Mouse (Mus musculus): ENCODE results near the gene Zfand2b. TPM values are rescaled to one million over a fixed set of nuclear protein-coding genes. Genes with fewer than 3 reads are reported as not detected.

The Zfand2b gene
- polyA plus RNA-seq, 1 experiment from 2014 or later: 30.4 TPM

DNA sequence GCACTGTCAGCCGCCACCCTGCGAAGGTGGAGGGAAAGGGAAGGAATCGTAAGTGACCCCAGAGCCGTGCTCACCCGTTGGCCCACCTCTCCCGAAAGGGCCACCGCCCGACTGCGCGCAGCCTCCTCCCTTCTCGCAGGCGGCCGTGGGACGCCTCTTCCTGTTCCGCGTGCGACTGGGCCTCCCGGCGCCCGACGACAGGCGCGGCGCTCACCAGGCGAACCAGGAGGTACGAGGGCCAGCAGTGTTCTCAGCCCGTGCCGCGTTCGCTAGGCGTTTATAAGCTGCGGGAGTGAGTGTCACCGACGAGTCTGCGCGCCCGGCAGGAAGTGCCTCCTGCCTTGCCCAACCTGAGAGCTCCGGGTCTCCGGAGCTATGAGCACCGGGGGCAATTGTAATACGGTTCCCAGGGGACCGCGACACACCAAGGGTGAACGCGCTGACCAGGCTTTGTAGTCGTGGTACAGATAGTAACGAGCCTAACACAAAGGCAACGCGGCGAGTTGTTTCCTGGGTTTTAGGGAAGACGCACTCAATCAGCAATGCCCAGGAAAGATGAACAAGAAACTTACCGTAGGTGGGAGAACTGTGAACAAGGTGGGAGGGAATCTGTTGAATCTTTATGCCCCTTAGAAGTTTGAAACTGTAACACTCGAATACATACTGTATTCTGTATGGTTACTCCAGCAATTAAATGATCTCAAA lies 26.8 kb upstream of the Zfand2b start:
- under 1% methylated on average over 53 of the region's 53 CpGs for WGBS
- H3K4me2 ChIP-seq: peak overlapping the region; percentile 95
- ATAC-seq (ENCODE audit: low FRiP score): peak; percentile 35
- H3K9ac ChIP-seq: peak overlapping the region; percentile 93
- peaks cover 34% of the 10 kb centered on the region for H3K4me1 ChIP-seq
- peak overlapping the region; percentile 98; the same call in 1 of the 2 replicates for H3K27ac ChIP-seq
- peak overlapping the region; percentile 87 for H3K4me3 ChIP-seq (replicated peaks)
- peaks cover 49% of the 10 kb centered on the region for H3K36me3 ChIP-seq (replicated peaks)
- H3K27me3 ChIP-seq: no peaks in the 10 kb centered on the region
- H3K9me3 ChIP-seq: no peaks in the 10 kb centered on the region

DNA sequence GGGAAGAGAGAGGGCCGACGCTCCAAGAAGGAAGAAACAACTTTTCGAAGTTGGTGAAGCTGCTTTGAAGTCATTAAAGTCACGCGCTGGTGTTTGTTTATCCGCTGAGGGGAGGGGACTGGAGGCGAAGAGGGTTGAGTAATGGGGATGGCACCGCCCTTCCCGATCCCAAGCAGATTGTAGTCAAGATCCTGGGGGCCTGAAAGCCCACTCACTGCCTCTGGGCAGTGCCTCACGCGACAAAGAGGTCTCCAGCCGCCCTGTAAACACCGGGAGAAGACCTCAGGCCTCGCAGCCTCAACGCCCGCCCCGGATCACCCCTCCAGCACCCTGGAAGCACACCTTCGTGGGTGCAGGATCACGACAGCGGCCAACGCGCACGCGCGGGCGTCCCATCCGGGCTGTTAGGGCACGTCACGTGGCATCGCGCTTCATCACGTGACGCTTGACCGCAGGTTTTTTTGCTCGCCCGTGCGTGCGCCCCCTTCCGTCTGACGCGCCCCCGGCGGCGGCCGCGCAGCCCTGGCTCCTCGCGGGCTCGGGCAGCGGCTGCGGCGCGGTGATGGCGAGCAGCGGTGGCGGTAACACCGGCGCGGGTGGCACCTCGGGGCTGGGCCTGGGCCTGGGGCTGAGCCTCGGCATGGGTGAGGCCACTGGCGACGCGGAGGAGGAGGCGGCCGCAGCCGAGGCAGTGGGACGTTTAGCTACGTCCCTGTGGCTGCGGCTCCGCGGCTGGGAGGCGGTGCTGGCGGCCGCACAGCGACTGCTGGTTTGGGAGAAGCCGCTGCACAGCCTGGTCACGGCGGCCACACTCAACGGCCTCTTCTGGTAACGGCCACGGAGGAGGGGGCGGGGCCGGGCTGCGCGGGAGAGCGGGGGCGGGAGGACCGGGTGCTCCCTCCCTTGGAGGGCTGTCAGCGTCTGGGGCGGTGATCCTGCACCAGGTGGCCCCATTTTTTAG lies 25.9 kb upstream of the Zfand2b start, which contains the start of the genes Cnppd1 and Retreg2:
Gene Cnppd1, minus strand, starts transcription at position 411 of the 961 bp plus-strand sequence.
Gene Retreg2, plus strand, starts transcription at position 478 of the 961 bp plus-strand sequence.
- no peaks in the 10 kb centered on the region for H3K9me3 ChIP-seq
- under 1% methylated on average over 90 of the region's 91 CpGs for WGBS
- peak; percentile 94 for ATAC-seq (ENCODE audit: low FRiP score)
- no peaks in the 10 kb centered on the region for H3K27me3 ChIP-seq
- peaks cover 49% of the 10 kb centered on the region for H3K36me3 ChIP-seq (replicated peaks)
- peaks cover 34% of the 10 kb centered on the region for H3K4me1 ChIP-seq
- H3K4me3 ChIP-seq (replicated peaks): peak within 1 kb of the TSS; percentile 87
- peak within 1 kb of the TSS; percentile 93 for H3K9ac ChIP-seq
- H3K4me2 ChIP-seq: peak within 1 kb of the TSS; percentile 95
- peak within 1 kb of the TSS; percentile 98 for H3K27ac ChIP-seq

DNA sequence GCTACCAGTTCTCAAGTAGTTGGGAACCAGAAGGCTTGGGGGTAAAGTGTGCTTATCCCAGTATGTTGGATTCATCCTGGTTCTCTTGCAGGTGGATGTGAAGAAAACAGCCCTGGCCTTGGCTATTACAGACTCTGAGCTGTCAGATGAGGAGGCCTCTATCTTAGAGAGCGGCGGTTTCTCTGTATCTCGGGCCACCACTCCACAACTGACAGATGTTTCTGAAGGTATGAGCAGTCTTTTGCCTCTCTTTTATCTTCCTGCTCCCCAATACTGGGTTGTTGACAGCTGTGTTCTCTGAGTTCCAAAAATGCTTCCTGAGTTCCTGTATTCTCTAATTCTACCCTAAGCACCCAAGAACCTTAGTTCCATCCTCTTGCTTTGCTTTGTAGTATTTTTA lies 22.9 kb upstream of the Zfand2b start:
- no peak for ATAC-seq (ENCODE audit: low FRiP score)
- Histone ChIP-seq H3K4me2 (no peak overlapping the region), H3K4me3 (replicated peaks) (no peak overlapping the region), H3K4me1 (peaks cover 25% of the 10 kb centered on the region), H3K36me3 (replicated peaks) (peaks cover 49% of the 10 kb centered on the region), H3K9ac (no peak overlapping the region), H3K27ac (no peak overlapping the region), H3K9me3 (no peaks in the 10 kb centered on the region), H3K27me3 (no peaks in the 10 kb centered on the region)
- WGBS: 98% methylated on average over 3 of the region's 3 CpGs

DNA sequence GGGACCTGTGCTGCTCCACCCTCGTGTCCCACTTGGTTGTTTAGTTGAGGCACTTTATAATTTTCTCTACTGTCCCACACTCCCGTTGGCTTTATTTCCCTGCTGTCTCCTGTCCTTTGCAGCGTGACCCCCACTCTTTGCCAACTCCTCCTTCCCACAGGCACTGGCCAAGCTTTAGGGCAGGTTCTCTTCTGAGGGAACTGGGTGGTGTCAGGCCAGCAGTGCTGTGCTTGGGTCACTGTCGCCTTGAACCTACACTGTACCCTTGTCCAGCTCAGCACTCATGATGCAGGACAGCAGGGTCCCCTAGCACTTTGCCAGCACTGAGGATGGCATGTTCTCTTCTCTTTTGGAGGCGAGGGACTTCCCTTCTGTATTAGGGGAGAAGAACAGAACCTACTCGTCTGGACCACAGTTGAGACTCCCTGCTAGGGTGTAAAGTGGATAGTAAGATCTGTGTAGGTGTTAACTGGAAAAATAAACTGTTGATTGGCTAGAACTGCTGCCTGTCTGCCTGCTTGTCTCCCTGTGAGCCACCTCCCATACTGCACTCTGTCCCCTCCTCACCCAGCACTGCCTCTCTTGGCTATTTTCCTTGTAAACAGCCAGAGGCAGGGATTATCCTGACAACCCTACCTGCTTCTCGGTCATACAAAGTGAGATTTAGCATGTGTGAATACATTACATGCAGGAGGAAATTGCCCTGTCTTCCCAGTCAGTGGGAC lies 20.9 kb upstream of the Zfand2b start:
- H3K27me3 ChIP-seq: no peaks in the 10 kb centered on the region
- H3K4me2 ChIP-seq: no peak overlapping the region
- peaks cover 49% of the 10 kb centered on the region for H3K36me3 ChIP-seq (replicated peaks)
- H3K9me3 ChIP-seq: no peaks in the 10 kb centered on the region
- no peak overlapping the region for H3K9ac ChIP-seq
- no peak for ATAC-seq (ENCODE audit: low FRiP score)
- H3K27ac ChIP-seq: no peak overlapping the region
- 84% methylated on average over 7 of the region's 7 CpGs for WGBS
- H3K4me3 ChIP-seq (replicated peaks): no peak overlapping the region
- peaks cover 17% of the 10 kb centered on the region for H3K4me1 ChIP-seq

DNA sequence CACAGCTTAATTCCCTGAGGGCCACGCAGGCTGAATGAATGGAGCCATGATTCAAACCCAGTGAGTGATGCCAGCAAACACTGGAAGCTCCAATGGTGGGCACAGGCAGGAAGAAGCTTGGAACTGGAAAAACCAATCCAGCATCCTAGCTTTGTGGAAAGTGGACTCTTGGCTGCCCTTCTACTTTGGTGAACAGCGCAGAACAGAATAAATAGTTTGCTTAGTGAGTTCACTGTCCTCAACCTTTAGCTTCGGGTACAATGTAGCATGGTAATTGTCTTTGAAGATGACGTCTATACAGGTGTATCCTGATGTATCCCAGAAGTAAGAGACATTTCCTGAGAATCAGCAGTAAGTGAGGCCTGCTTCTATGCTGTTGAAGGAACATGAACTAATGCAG lies 19.7 kb upstream of the Zfand2b start:
- Histone ChIP-seq H3K36me3 (replicated peaks) (peaks cover 49% of the 10 kb centered on the region), H3K4me3 (replicated peaks) (no peak overlapping the region), H3K4me2 (no peak overlapping the region), H3K9me3 (no peaks in the 10 kb centered on the region), H3K9ac (no peak overlapping the region), H3K27me3 (no peaks in the 10 kb centered on the region), H3K27ac (no peak overlapping the region), H3K4me1 (peaks cover 12% of the 10 kb centered on the region)
- 93% methylated on average over 4 of the region's 4 CpGs for WGBS
- no peak for ATAC-seq (ENCODE audit: low FRiP score)

DNA sequence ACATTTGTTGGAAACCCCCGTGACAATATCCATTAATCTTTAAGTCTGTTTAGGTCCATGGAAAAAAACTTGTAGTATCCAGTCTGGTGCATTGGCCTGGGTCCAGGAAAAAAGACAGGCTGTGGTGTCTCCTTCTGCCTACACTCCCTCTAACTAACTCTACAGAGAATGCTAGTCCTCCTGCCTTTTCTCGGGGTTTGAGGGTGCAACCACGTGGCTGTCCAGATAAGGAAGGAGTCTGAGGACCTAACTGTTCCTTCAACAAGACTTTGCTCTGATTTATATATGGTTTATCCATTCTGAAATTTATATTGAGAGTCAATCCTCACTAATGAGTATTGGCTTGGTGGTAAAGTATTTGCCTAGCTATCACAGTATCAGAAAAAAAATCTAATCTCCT lies 12.6 kb upstream of the Zfand2b start:
- WGBS: 75% methylated on average over 3 of the region's 3 CpGs
- ATAC-seq (ENCODE audit: low FRiP score): no peak
- Histone ChIP-seq H3K36me3 (replicated peaks) (no peaks in the 10 kb centered on the region), H3K27me3 (no peaks in the 10 kb centered on the region), H3K9ac (no peak overlapping the region), H3K4me2 (no peak overlapping the region), H3K27ac (no peak overlapping the region), H3K9me3 (no peaks in the 10 kb centered on the region), H3K4me1 (no peaks in the 10 kb centered on the region), H3K4me3 (replicated peaks) (no peak overlapping the region)

DNA sequence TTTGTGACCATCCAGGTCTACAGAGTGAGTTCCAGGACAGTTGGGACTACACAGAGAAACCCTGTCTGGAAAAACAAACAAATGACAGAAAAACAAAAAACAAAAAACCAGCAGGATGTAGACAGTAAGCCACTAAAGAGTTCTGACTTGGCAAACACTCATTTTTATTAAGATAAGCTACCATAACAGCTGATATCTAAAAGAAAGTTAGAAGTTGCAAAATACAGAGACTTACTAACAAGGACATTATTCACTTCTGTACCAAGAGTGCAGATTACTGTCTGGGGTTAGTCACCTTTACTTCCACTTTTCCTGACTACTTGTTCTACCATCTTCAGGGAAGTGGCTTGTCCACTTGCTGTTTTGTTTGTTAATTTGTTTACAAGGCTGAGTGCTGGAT lies 9.5 kb upstream of the Zfand2b start:
- Histone ChIP-seq H3K9ac (no peak overlapping the region), H3K36me3 (replicated peaks) (no peaks in the 10 kb centered on the region), H3K27me3 (no peaks in the 10 kb centered on the region), H3K9me3 (no peaks in the 10 kb centered on the region), H3K4me2 (no peak overlapping the region), H3K4me1 (no peaks in the 10 kb centered on the region), H3K4me3 (replicated peaks) (no peak overlapping the region), H3K27ac (no peak overlapping the region)
- no peak for ATAC-seq (ENCODE audit: low FRiP score)

DNA sequence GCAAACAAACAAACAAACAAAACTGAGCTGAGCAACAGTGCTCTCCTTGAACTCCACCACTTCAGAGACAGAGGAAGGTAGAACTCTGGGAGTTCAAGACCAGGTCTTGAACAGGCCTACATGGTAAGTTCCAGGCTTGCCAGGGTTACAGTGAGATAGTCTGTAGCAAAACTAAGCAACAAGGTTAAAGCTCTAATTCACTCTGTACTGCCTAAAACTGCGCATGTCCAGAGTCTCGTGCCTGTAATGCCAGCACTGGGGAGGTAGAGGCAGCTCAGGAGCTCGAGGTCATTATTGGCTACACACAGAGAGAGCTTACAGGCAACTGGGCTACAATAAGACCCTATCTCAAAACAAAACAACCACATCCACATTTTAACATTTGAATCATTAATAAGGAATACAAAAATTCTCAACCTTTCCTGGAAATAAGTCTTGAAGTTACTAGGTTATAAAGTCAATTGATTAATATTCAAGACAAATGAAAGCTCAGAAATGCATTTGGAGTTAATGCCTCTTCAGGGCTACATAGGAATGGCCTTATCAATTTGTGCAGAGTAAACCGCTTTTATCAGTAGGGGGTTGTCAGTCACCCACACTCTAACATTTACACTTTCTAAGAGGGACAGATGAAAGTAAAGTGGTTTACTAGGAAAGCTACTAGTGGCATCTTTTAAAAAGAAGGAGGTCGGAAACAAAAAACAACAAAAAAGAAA lies 8.7 kb upstream of the Zfand2b start:
- Histone ChIP-seq H3K4me3 (replicated peaks) (no peak overlapping the region), H3K9me3 (no peaks in the 10 kb centered on the region), H3K36me3 (replicated peaks) (no peaks in the 10 kb centered on the region), H3K4me2 (no peak overlapping the region), H3K9ac (no peak overlapping the region), H3K4me1 (no peaks in the 10 kb centered on the region), H3K27me3 (no peaks in the 10 kb centered on the region), H3K27ac (no peak overlapping the region)
- WGBS: 64% methylated on average over 5 of the region's 5 CpGs
- no peak for ATAC-seq (ENCODE audit: low FRiP score)

DNA sequence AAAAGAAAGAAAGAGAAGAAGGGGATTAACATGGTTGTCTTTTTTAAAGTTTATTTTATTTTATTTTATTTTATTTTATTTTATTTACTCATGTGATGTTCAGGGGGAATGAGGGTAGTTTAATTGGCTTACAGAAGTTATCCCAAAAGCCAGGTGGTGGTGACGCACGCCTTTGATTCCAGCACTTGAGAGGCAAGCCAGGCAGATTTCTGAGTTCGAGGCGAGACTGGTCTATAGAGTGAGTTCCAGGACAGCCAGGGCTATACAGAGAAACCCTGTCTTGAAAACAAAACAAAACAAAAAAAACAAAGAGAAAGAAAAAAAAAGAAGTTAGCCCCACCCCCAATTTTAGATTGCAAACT lies 8.2 kb upstream of the Zfand2b start:
- H3K27ac ChIP-seq: no peak overlapping the region
- H3K36me3 ChIP-seq (replicated peaks): no peaks in the 10 kb centered on the region
- no peaks in the 10 kb centered on the region for H3K27me3 ChIP-seq
- no peak for ATAC-seq (ENCODE audit: low FRiP score)
- H3K9me3 ChIP-seq: no peaks in the 10 kb centered on the region
- WGBS: 82% methylated on average over 4 of the region's 4 CpGs
- no peak overlapping the region for H3K9ac ChIP-seq
- no peak overlapping the region for H3K4me2 ChIP-seq
- no peak overlapping the region for H3K4me3 ChIP-seq (replicated peaks)
- no peaks in the 10 kb centered on the region for H3K4me1 ChIP-seq

DNA sequence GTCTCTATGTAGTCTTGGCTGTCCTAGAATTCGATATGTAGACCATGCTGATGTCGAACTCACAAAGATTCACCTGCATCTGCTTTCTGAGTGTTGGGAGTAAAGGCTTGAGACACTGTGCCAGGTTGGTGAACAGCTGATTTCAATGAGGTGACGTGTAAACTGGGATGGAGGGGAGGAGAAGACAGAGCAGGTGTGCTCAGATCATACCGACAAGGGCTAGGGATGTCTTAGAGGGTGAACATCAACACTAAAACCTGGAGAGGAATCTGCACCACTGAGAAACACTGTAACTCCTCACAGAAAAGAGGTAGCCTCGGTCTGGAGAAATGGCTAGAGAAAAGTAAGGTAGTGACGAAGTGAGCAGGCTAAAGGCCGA lies 364 bp upstream of the Zfand2b start:
- Histone ChIP-seq H3K36me3 (replicated peaks) (peaks cover 25% of the 10 kb centered on the region), H3K4me1 (peaks cover 14% of the 10 kb centered on the region), H3K4me2 (peak overlapping the region; percentile 56), H3K9ac (peak overlapping the region; percentile 55; the same call in 1 of the 2 replicates), H3K9me3 (no peaks in the 10 kb centered on the region), H3K27me3 (no peaks in the 10 kb centered on the region), H3K27ac (0 out of 2 replicates have a peak overlapping the region, but pooled peaks have one; percentile 87), H3K4me3 (replicated peaks) (peak overlapping the region; percentile 61)
- peak; percentile 36; the same call in 1 of the 2 replicates for ATAC-seq (ENCODE audit: low FRiP score)
- 11% methylated on average over 7 of the region's 7 CpGs for WGBS

DNA sequence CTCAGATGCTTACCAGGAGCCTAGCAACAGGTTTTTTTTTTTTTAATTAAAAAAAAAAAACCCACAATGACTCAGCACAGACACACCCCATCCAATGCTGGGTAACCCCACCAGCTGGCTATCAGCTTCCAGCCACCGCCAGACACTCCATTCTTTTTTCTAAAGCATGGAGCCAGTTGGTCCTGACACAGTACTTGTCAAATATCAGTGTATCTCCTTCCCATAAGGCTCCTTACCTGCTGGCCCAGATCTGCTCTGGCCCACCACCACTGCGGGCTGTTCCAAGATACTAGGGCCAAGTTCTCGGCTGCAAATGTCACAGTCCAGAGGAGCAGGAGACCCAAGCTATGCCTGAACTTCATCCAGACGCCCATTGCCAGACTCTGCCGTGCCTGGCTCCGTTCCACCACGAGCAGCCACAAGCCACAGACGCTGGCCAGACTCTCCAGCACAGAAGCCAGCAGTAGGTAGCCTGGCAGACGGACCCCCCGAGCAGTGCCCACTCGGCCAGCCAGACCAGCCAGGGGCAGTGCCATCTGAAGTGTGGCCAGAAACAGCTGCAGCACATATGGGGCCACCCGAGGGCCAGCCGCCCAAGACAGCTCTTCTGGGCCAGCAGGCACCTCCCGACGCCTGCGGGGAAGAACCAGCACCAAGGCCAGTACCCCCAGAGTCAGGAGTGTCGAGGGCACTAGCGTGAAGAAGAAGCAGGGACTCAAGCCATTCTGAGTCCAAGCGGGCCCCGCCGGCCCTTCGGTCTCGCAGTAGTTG lies 11.1 kb downstream of the Zfand2b start:
- ATAC-seq (ENCODE audit: low FRiP score): peak; percentile 57
- 12% methylated on average over 23 of the region's 23 CpGs for WGBS

More for the DNA sequence above, 11.1 kb downstream of the Zfand2b start:
- Histone ChIP-seq H3K4me2 (peak overlapping the region; percentile 99), H3K9ac (peak overlapping the region; percentile 74), H3K4me1 (peaks cover 23% of the 10 kb centered on the region), H3K4me3 (replicated peaks) (peak overlapping the region; percentile 60), H3K27me3 (no peaks in the 10 kb centered on the region), H3K9me3 (no peaks in the 10 kb centered on the region), H3K27ac (peak overlapping the region; percentile 56), H3K36me3 (replicated peaks) (peaks cover 51% of the 10 kb centered on the region)

Data from forebrain, embryonic 12.5 days (tissue).